Mouse (Mus musculus): ENCODE measurements around the gene Zcchc4. TPM values are rescaled to one million over a fixed set of nuclear protein-coding genes. Genes with fewer than 3 reads are reported as not detected.
A peak's percentile ranks its signal among the peaks of the same experiment; 100 is the strongest.

Zcchc4 gene
- polyA plus RNA-seq, 1 experiment from 2014 or later: 15.9 TPM

- 74% methylated on average over 4 of the region's 4 CpGs for WGBS
- no peak overlapping the region for H3K4me2 ChIP-seq
- ATAC-seq (ENCODE audit: low FRiP score): no peak
- no peaks in the 10 kb centered on the region for H3K4me1 ChIP-seq (replicated peaks)
- H3K9me3 ChIP-seq: no peaks in the 10 kb centered on the region
- H3K36me3 ChIP-seq: peaks cover 42% of the 10 kb centered on the region
- H3K9ac ChIP-seq: no peak overlapping the region
- H3K4me3 ChIP-seq: no peak overlapping the region
- no peak overlapping the region for H3K27ac ChIP-seq
- no peaks in the 10 kb centered on the region for H3K27me3 ChIP-seq
Measured at GRCm38 (mm10) chr5:52805801-52806200, 30.6 kb downstream of the Zcchc4 start.

DNA sequence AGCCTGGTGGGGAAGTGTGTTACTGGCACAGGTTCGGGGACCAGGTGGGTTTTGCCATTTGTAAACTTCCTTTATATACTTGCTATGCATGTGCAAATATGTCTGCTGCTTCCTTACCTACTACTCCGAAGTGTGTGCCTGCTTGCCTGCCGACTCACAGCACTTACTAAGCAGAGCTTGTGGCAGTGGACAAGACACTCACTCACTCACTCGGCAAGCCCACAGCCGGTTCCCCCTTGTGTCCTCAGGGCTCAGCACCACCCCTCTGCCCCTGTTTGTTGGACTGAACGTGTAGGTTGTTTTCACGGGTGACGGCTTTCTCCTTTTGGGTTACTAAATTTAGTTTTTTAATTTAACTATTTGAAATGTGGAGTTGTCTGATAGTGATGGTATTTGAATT lies 31.1 kb downstream of the Zcchc4 start:
- H3K36me3 ChIP-seq: peaks cover 42% of the 10 kb centered on the region
- no peak overlapping the region for H3K9ac ChIP-seq
- no peak for ATAC-seq (ENCODE audit: low FRiP score)
- no peak overlapping the region for H3K4me3 ChIP-seq
- 89% methylated on average over 8 of the region's 8 CpGs for WGBS
- no peak overlapping the region for H3K4me2 ChIP-seq
- H3K27ac ChIP-seq: no peak overlapping the region
- no peaks in the 10 kb centered on the region for H3K9me3 ChIP-seq
- no peaks in the 10 kb centered on the region for H3K27me3 ChIP-seq
- no peaks in the 10 kb centered on the region for H3K4me1 ChIP-seq (replicated peaks)

- Histone ChIP-seq H3K27ac (no peak overlapping the region), H3K9me3 (no peaks in the 10 kb centered on the region), H3K4me1 (replicated peaks) (no peaks in the 10 kb centered on the region; the same call in 1 of the 2 replicates), H3K4me2 (no peak overlapping the region), H3K9ac (no peak overlapping the region), H3K4me3 (no peak overlapping the region), H3K36me3 (peaks cover 42% of the 10 kb centered on the region), H3K27me3 (no peaks in the 10 kb centered on the region)
- ATAC-seq (ENCODE audit: low FRiP score): no peak
- 90% methylated on average over 7 of the region's 7 CpGs for WGBS
Measured at GRCm38 (mm10) chr5:52807030-52807429, 31.8 kb downstream of the Zcchc4 start.

GRCm38 (mm10) chr5:52810446-52810845 lies 35.2 kb downstream of the Zcchc4 start:
- no peaks in the 10 kb centered on the region for H3K27me3 ChIP-seq
- no peak overlapping the region for H3K27ac ChIP-seq
- no peak overlapping the region for H3K9ac ChIP-seq
- no peaks in the 10 kb centered on the region; the same call in 1 of the 2 replicates for H3K4me1 ChIP-seq (replicated peaks)
- no peak for ATAC-seq (ENCODE audit: low FRiP score)
- no peaks in the 10 kb centered on the region for H3K9me3 ChIP-seq
- 96% methylated on average over 6 of the region's 6 CpGs for WGBS
- H3K36me3 ChIP-seq: peaks cover 39% of the 10 kb centered on the region
- no peak overlapping the region for H3K4me2 ChIP-seq
- H3K4me3 ChIP-seq: no peak overlapping the region

- Histone ChIP-seq H3K4me2 (no peak overlapping the region), H3K9me3 (no peaks in the 10 kb centered on the region), H3K9ac (no peak overlapping the region), H3K36me3 (peaks cover 39% of the 10 kb centered on the region), H3K27me3 (no peaks in the 10 kb centered on the region), H3K27ac (no peak overlapping the region), H3K4me3 (no peak overlapping the region), H3K4me1 (replicated peaks) (no peaks in the 10 kb centered on the region; the same call in 1 of the 2 replicates)
- 93% methylated on average over 14 of the region's 14 CpGs for WGBS
- no peak for ATAC-seq (ENCODE audit: low FRiP score)
Measured at GRCm38 (mm10) chr5:52811056-52811455, 35.8 kb downstream of the Zcchc4 start.

DNA sequence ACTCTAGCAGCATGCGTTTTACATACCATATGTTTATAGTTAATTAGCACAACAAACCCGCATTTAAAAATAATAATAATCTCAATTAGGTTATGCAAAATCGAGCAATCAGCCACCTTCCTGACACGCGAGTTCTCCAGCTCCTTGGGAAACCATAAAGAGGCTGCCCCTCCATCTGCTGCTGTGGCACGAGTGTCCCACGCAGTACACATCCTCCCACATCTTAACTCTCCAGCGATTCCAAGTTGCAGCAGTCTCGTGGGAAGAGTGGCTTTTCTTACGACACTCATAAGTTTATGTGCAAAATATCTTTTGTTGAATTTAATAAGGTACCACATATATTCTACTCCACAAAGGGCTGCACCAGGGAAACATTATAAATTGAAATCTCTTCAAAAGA lies 37.2 kb downstream of the Zcchc4 start:
- 84% methylated on average over 10 of the region's 10 CpGs for WGBS
- H3K4me3 ChIP-seq: no peak overlapping the region
- H3K27ac ChIP-seq: no peak overlapping the region
- no peaks in the 10 kb centered on the region for H3K9me3 ChIP-seq
- no peaks in the 10 kb centered on the region for H3K27me3 ChIP-seq
- H3K9ac ChIP-seq: no peak overlapping the region
- peaks cover 43% of the 10 kb centered on the region for H3K36me3 ChIP-seq
- no peak for ATAC-seq (ENCODE audit: low FRiP score)
- no peaks in the 10 kb centered on the region; the same call in 1 of the 2 replicates for H3K4me1 ChIP-seq (replicated peaks)
- H3K4me2 ChIP-seq: no peak overlapping the region

GRCm38 (mm10) chr5:52813312-52813711 lies 38.1 kb downstream of the Zcchc4 start:
- H3K36me3 ChIP-seq: peaks cover 36% of the 10 kb centered on the region
- WGBS: 94% methylated on average over 7 of the region's 7 CpGs
- no peaks in the 10 kb centered on the region for H3K9me3 ChIP-seq
- H3K27me3 ChIP-seq: no peaks in the 10 kb centered on the region
- no peak overlapping the region for H3K4me3 ChIP-seq
- no peak overlapping the region for H3K27ac ChIP-seq
- no peak overlapping the region for H3K9ac ChIP-seq
- H3K4me2 ChIP-seq: no peak overlapping the region
- no peak for ATAC-seq (ENCODE audit: low FRiP score)
- no peaks in the 10 kb centered on the region; the same call in 1 of the 2 replicates for H3K4me1 ChIP-seq (replicated peaks)

- Histone ChIP-seq H3K36me3 (peaks cover 38% of the 10 kb centered on the region), H3K27ac (no peak overlapping the region), H3K9me3 (no peaks in the 10 kb centered on the region), H3K4me2 (no peak overlapping the region), H3K27me3 (no peaks in the 10 kb centered on the region), H3K4me1 (replicated peaks) (no peaks in the 10 kb centered on the region), H3K9ac (no peak overlapping the region), H3K4me3 (no peak overlapping the region)
- no peak for ATAC-seq (ENCODE audit: low FRiP score)
- WGBS: 91% methylated on average over 7 of the region's 7 CpGs
Measured at GRCm38 (mm10) chr5:52818676-52819075, 43.5 kb downstream of the Zcchc4 start.

- H3K9me3 ChIP-seq: no peaks in the 10 kb centered on the region
- ATAC-seq (ENCODE audit: low FRiP score): no peak
- no peak overlapping the region for H3K4me3 ChIP-seq
- H3K27me3 ChIP-seq: no peaks in the 10 kb centered on the region
- no peak overlapping the region for H3K9ac ChIP-seq
- 48% methylated on average over 3 of the region's 3 CpGs for WGBS
- H3K27ac ChIP-seq: no peak overlapping the region
- no peak overlapping the region for H3K4me2 ChIP-seq
- H3K4me1 ChIP-seq (replicated peaks): no peaks in the 10 kb centered on the region
- peaks cover 31% of the 10 kb centered on the region for H3K36me3 ChIP-seq
Measured at GRCm38 (mm10) chr5:52821691-52822090, 46.5 kb downstream of the Zcchc4 start.

DNA sequence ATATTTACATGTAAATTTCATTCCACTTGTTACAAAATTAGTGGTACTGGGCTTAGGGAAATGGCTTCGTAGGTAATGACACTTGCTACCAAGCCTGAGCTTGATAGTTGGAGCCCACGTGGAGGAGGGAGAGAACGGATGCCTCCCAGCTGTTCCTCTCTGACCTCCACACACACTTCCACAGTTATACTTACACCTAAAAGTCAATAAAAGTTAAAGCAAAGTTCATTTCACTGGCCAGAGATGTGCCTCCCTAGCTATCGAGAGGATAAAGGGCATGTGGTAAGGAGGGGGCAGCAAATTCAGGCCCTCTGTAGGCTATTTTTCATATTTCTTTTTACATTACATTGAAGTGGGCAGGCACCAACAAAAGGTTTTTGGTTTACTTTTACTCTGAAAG lies 52.7 kb downstream of the Zcchc4 start:
- WGBS: 93% methylated on average over 4 of the region's 4 CpGs
- no peaks in the 10 kb centered on the region for H3K9me3 ChIP-seq

DNA sequence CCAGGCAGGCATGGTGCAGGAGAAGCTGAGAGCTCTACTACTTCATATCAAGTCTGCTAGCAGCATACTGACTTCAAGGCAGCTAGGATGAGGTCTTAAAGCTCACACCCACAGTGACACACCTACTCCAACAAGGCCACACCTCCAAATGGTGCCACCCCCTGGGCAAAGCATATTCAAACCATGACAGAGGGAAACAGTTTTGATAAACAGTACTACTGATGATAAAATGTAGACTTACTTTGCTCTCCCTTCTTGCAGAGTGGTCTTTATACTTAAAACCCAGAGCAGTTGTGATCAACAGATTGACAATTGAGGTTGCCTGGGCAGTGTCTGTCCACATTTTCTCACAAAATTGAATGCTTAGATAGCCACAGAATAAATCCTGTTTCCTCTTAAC lies 57.8 kb downstream of the Zcchc4 start:
- peak overlapping the region; percentile 91 for H3K27ac ChIP-seq
- peak overlapping the region; percentile 72; the same call in 1 of the 2 replicates for H3K4me3 ChIP-seq
- ATAC-seq (ENCODE audit: low FRiP score): no peak; the same call in 1 of the 2 replicates
- H3K9ac ChIP-seq: no peak overlapping the region
- peaks cover 13% of the 10 kb centered on the region for H3K36me3 ChIP-seq
- H3K9me3 ChIP-seq: no peaks in the 10 kb centered on the region
- H3K4me1 ChIP-seq (replicated peaks): peaks cover 31% of the 10 kb centered on the region
- H3K4me2 ChIP-seq: peak overlapping the region; percentile 84
- H3K27me3 ChIP-seq: no peaks in the 10 kb centered on the region

More for the DNA sequence above, 52.7 kb downstream of the Zcchc4 start:
- Histone ChIP-seq H3K27me3 (no peaks in the 10 kb centered on the region), H3K9ac (no peak overlapping the region), H3K4me1 (replicated peaks) (peaks cover 1% of the 10 kb centered on the region; the same call in 1 of the 2 replicates), H3K4me2 (no peak overlapping the region), H3K4me3 (no peak overlapping the region), H3K27ac (no peak overlapping the region), H3K36me3 (peaks cover 5% of the 10 kb centered on the region)
- no peak for ATAC-seq (ENCODE audit: low FRiP score)

- no peaks in the 10 kb centered on the region for H3K9me3 ChIP-seq
- peaks cover 21% of the 10 kb centered on the region for H3K36me3 ChIP-seq
- WGBS: under 1% methylated on average over 48 of the region's 50 CpGs
- ATAC-seq (ENCODE audit: low FRiP score): peak; percentile 99
- no peaks in the 10 kb centered on the region for H3K27me3 ChIP-seq
- peak within 1 kb of the TSS; percentile 84 for H3K4me2 ChIP-seq
- H3K9ac ChIP-seq: peak within 1 kb of the TSS; percentile 93
- H3K4me1 ChIP-seq (replicated peaks): peaks cover 31% of the 10 kb centered on the region
- peak within 1 kb of the TSS; percentile 91 for H3K27ac ChIP-seq
- H3K4me3 ChIP-seq: peak within 1 kb of the TSS; percentile 72
Measured at GRCm38 (mm10) chr5:52833761-52834274, 58.6 kb downstream of the Zcchc4 start, which contains the start of gene Anapc4. Gene Anapc4, plus strand, starts transcription at chr5:52834012.

GRCm38 (mm10) chr5:52834386-52834785 lies 59.2 kb downstream of the Zcchc4 start:
- peak overlapping the region; percentile 84 for H3K4me2 ChIP-seq
- no peak for ATAC-seq (ENCODE audit: low FRiP score)
- H3K9ac ChIP-seq: peak overlapping the region; percentile 93
- peak overlapping the region; percentile 91 for H3K27ac ChIP-seq
- 11% methylated on average over 8 of the region's 8 CpGs for WGBS
- H3K4me3 ChIP-seq: peak overlapping the region; percentile 72
- H3K36me3 ChIP-seq: peaks cover 27% of the 10 kb centered on the region
- peaks cover 31% of the 10 kb centered on the region for H3K4me1 ChIP-seq (replicated peaks)
- no peaks in the 10 kb centered on the region for H3K9me3 ChIP-seq
- H3K27me3 ChIP-seq: no peaks in the 10 kb centered on the region

Measured in hindbrain, embryonic 13.5 days (tissue).